ENCODE assay signal across 8 mouse cellular contexts in genomic region chrX:12077601-12077980, GRCm38 (mm10).
A peak's percentile ranks its signal among the peaks of the same experiment; 100 is the strongest.
DNase-seq lines count a peak whose midpoint lies in the region; ATAC-seq lines count a peak whose summit lies in the region.

No protein-coding gene starts in this region.

- peak overlapping the region; percentile 70 for H3K4me2 ChIP-seq in neural tube, embryonic 11.5 days (ENCODE audit: low read depth)
- H3K4me2 ChIP-seq in limb, embryonic 13.5 days (replicated peaks), result peak overlapping the region; percentile 81
- H3K4me2 ChIP-seq in stomach, embryonic 14.5 days (replicated peaks; ENCODE audit: low read depth, low read length), result peak overlapping the region; percentile 80

- H3K4me3 ChIP-seq in erythroblast, embryonic 14.5 days (replicated peaks), result peak overlapping the region; percentile 79
- peak overlapping the region; percentile 59 for H3K4me3 ChIP-seq in neural tube, embryonic 11.5 days (ENCODE audit: low read depth, low read length)
- H3K4me3 ChIP-seq in limb, embryonic 13.5 days, result peak overlapping the region; percentile 63
- H3K4me3 ChIP-seq in stomach, embryonic 14.5 days (ENCODE audit: low read depth, low read length), result peak overlapping the region; percentile 57

- peaks cover 84% of the 10 kb centered on the region for H3K27me3 ChIP-seq in erythroblast, embryonic 14.5 days (ENCODE audit: control insufficient read depth)
- H3K27me3 ChIP-seq in neural tube, embryonic 11.5 days (ENCODE audit: control insufficient read depth, insufficient read depth, low read length), result peaks cover 52% of the 10 kb centered on the region
- H3K27me3 ChIP-seq in limb, embryonic 13.5 days, result peaks cover 96% of the 10 kb centered on the region
- 0 out of 2 replicates have a peak, but pooled peaks cover 9% of the 10 kb centered on the region for H3K27me3 ChIP-seq in stomach, embryonic 14.5 days (ENCODE audit: control insufficient read depth, insufficient read depth, low read length)

- 1% methylated on average over 22 of the region's 22 CpGs for WGBS in neural tube, embryonic 11.5 days
- 1% methylated on average over 22 of the region's 22 CpGs for WGBS in limb, embryonic 13.5 days
- 4% methylated on average over 22 of the region's 22 CpGs for WGBS in stomach, embryonic 14.5 days

- no peaks in the 10 kb centered on the region for H3K36me3 ChIP-seq in erythroblast, embryonic 14.5 days (ENCODE audit: control insufficient read depth)
- no peaks in the 10 kb centered on the region for H3K36me3 ChIP-seq in neural tube, embryonic 11.5 days (ENCODE audit: control insufficient read depth, insufficient read depth, low read length)
- H3K36me3 ChIP-seq in limb, embryonic 13.5 days, result no peaks in the 10 kb centered on the region
- no peaks in the 10 kb centered on the region for H3K36me3 ChIP-seq in stomach, embryonic 14.5 days (ENCODE audit: control insufficient read depth, insufficient read depth, low read length)

- peak overlapping the region; percentile 73 for H3K27ac ChIP-seq in neural tube, embryonic 11.5 days (ENCODE audit: low read depth, low read length)
- H3K27ac ChIP-seq in limb, embryonic 13.5 days, result no peak overlapping the region
- H3K27ac ChIP-seq in stomach, embryonic 14.5 days (ENCODE audit: low read length), result peak overlapping the region; percentile 55; the same call in 1 of the 2 replicates

- no peak for ATAC-seq in erythroblast, adult 5-6 weeks (replicated peaks; ENCODE audit: low FRiP score, poor library complexity, severe bottlenecking)
- ATAC-seq in neural tube, embryonic 11.5 days (ENCODE audit: insufficient read depth, low FRiP score, low TSS enrichment), result no peak
- ATAC-seq in limb, embryonic 13.5 days (ENCODE audit: low FRiP score, low read depth), result peak; percentile 0; the same call in 1 of the 2 replicates
- ATAC-seq in stomach, embryonic 14.5 days (ENCODE audit: insufficient number of reproducible peaks, insufficient read depth, low FRiP score, low read depth), result no peak

- H3K9ac ChIP-seq in neural tube, embryonic 11.5 days (ENCODE audit: low read length), result peak overlapping the region; percentile 54
- peak overlapping the region; percentile 80 for H3K9ac ChIP-seq in limb, embryonic 13.5 days
- peak overlapping the region; percentile 43; the same call in 1 of the 2 replicates for H3K9ac ChIP-seq in stomach, embryonic 14.5 days (replicated peaks; ENCODE audit: low read depth, low read length)

- H3K4me1 ChIP-seq in erythroblast, embryonic 14.5 days (ENCODE audit: control insufficient read depth), result peaks cover 47% of the 10 kb centered on the region
- peaks cover 23% of the 10 kb centered on the region for H3K4me1 ChIP-seq in neural tube, embryonic 11.5 days (ENCODE audit: control insufficient read depth, insufficient read depth, low read length)
- peaks cover 44% of the 10 kb centered on the region for H3K4me1 ChIP-seq in limb, embryonic 13.5 days
- peaks cover 10% of the 10 kb centered on the region for H3K4me1 ChIP-seq in stomach, embryonic 14.5 days (ENCODE audit: control insufficient read depth, insufficient read depth, low read length)

- peaks cover 19% of the 10 kb centered on the region for H3K9me3 ChIP-seq in erythroblast, embryonic 14.5 days (ENCODE audit: control insufficient read depth, low read length)
- H3K9me3 ChIP-seq in neural tube, embryonic 11.5 days (ENCODE audit: control insufficient read depth, low read length), result no peaks in the 10 kb centered on the region
- H3K9me3 ChIP-seq in limb, embryonic 13.5 days, result no peaks in the 10 kb centered on the region
- no peaks in the 10 kb centered on the region for H3K9me3 ChIP-seq in stomach, embryonic 14.5 days (ENCODE audit: control insufficient read depth, low read depth, low read length)

- DNase-seq in neural tube, embryonic 11.5 days (ENCODE audit: low spot score), result no peak
- DNase-seq in neural tube, embryonic 10.5 days (ENCODE audit: extremely low spot score, low spot score), result no peak
- DNase-seq in cerebellum, postnatal 25 days, result no peak
- DNase-seq in left cerebral cortex, adult 8-10 months (ENCODE audit: low spot score in 2 of 2), result no peak
